Mouse (Mus musculus) hindbrain, embryonic 16.5 days (tissue): ENCODE data around the gene Ccnb2. TPM values are rescaled to one million over a fixed set of nuclear protein-coding genes. Genes with fewer than 3 reads are reported as not detected.

Source experiments
- ATAC-seq: fragments of 200-750 bp; cut with Nextera tagmentation; 2 replicates; pipeline ENCODE4 v1.8.0; 2017; ENCODE audit warnings: moderate TSS enrichment, moderate library complexity
- H3K27ac ChIP-seq: fragments of 300-500 bp; sonication (generic); 2 replicates; pipeline ENCODE4 v1.5.1; 2014; ENCODE audit warnings: low read depth, mild to moderate bottlenecking, control low read depth, low read length, moderate library complexity
- H3K27me3 ChIP-seq: fragments of 300-500 bp; sonication (generic); replicated peaks from 2 replicates; pipeline ENCODE4 v1.6.1; 2014; ENCODE audit warnings: low read length; ENCODE audit not compliant: control insufficient read depth, insufficient read depth
- H3K36me3 ChIP-seq: fragments of 300-500 bp; sonication (generic); 2 replicates; pipeline ENCODE4 v1.6.1; 2014; ENCODE audit warnings: mild to moderate bottlenecking, low read length, moderate library complexity, mixed read lengths; ENCODE audit not compliant: control insufficient read depth, insufficient read depth
- H3K4me1 ChIP-seq: fragments of 300-500 bp; sonication (generic); 2 replicates; pipeline ENCODE4 v1.6.1; 2014; ENCODE audit warnings: low read depth, low read length; ENCODE audit not compliant: control insufficient read depth, insufficient read depth
- H3K4me2 ChIP-seq: fragments of 300-500 bp; sonication (generic); 2 replicates; pipeline ENCODE4 v1.6.1; 2014; ENCODE audit warnings: mild to moderate bottlenecking, low read length, control low read depth, moderate library complexity
- H3K4me3 ChIP-seq: fragments of 300-500 bp; sonication (generic); 2 replicates; pipeline ENCODE4 v1.5.1; 2014; ENCODE audit warnings: mild to moderate bottlenecking, low read length, control low read depth, moderate library complexity
- H3K9ac ChIP-seq: fragments of 300-500 bp; sonication (generic); 2 replicates; pipeline ENCODE4 v1.6.1; 2014; ENCODE audit warnings: low read depth, mild to moderate bottlenecking, control low read depth, low read length, moderate library complexity
- H3K9me3 ChIP-seq: fragments of 300-500 bp; sonication (generic); 2 replicates; pipeline ENCODE4 v1.6.1; 2014; ENCODE audit warnings: mild to moderate bottlenecking, low read length, moderate library complexity; ENCODE audit not compliant: control insufficient read depth
- WGBS: fragments of 180-500 bp; shearing (Covaris S2); extraction: QIAGEN DNeasy Blood & Tissue Kit; methylation state at CpG from one replicate; pipeline ENCODE4 v1.1.7; 2014; 5-methylcytosine and 5-hydroxymethylcytosine counted together
- polyA plus RNA-seq: library from polyadenylated mRNA; unstranded; fragments of >200 nt; fragmentation: Nextera tagmentation; extraction: Ambion mirVana; gene quantifications from 2 replicates; pipeline ENCODE4 v1.2.1, GENCODE M21; 2015

The Ccnb2 gene
- polyA plus RNA-seq, 1 experiment from 2014 or later: 28.4 TPM

GRCm38 (mm10) chr9:70389548-70389947, 31.8 kb downstream of the Ccnb2 start:
- Histone ChIP-seq H3K27ac (no peak overlapping the region), H3K4me3 (no peak overlapping the region), H3K9ac (no peak overlapping the region), H3K27me3 (no peaks in the 10 kb centered on the region), H3K4me1 (no peaks in the 10 kb centered on the region), H3K9me3 (no peaks in the 10 kb centered on the region), H3K4me2 (no peak overlapping the region), H3K36me3 (no peaks in the 10 kb centered on the region)
- no peak for ATAC-seq
- WGBS: 81% methylated on average over 3 of the region's 3 CpGs

GRCm38 (mm10) chr9:70387410-70388119, 33.8 kb downstream of the Ccnb2 start:
- H3K4me3 ChIP-seq: no peak overlapping the region
- H3K9ac ChIP-seq: no peak overlapping the region
- 89% methylated on average over 4 of the region's 4 CpGs for WGBS
- no peak overlapping the region for H3K4me2 ChIP-seq
- ATAC-seq: no peak
- H3K4me1 ChIP-seq: no peaks in the 10 kb centered on the region
- H3K27ac ChIP-seq: no peak overlapping the region
- H3K9me3 ChIP-seq: no peaks in the 10 kb centered on the region
- H3K27me3 ChIP-seq: no peaks in the 10 kb centered on the region
- H3K36me3 ChIP-seq: no peaks in the 10 kb centered on the region

GRCm38 (mm10) chr9:70384958-70385728, 36.2 kb downstream of the Ccnb2 start:
- whole genome bisulfite sequencing: 93% methylated on average over 18 of the region's 18 CpGs

GRCm38 (mm10) chr9:70384494-70384893, 36.9 kb downstream of the Ccnb2 start:
- no peaks in the 10 kb centered on the region for H3K9me3 ChIP-seq
- no peaks in the 10 kb centered on the region for H3K27me3 ChIP-seq
- no peak for ATAC-seq
- no peak overlapping the region for H3K4me3 ChIP-seq
- no peaks in the 10 kb centered on the region for H3K36me3 ChIP-seq
- H3K9ac ChIP-seq: no peak overlapping the region
- no peaks in the 10 kb centered on the region for H3K4me1 ChIP-seq
- WGBS: 96% methylated on average over 4 of the region's 4 CpGs
- H3K27ac ChIP-seq: no peak overlapping the region
- no peak overlapping the region for H3K4me2 ChIP-seq

More at GRCm38 (mm10) chr9:70384958-70385728, 36.2 kb downstream of the Ccnb2 start:
- Histone ChIP-seq H3K27ac (no peak overlapping the region), H3K27me3 (no peaks in the 10 kb centered on the region), H3K36me3 (no peaks in the 10 kb centered on the region), H3K9me3 (no peaks in the 10 kb centered on the region), H3K4me1 (no peaks in the 10 kb centered on the region), H3K4me3 (no peak overlapping the region), H3K4me2 (no peak overlapping the region), H3K9ac (no peak overlapping the region)
- ATAC-seq: no peak

GRCm38 (mm10) chr9:70383750-70384149, 37.6 kb downstream of the Ccnb2 start:
- no peak for ATAC-seq
- Histone ChIP-seq H3K9ac (no peak overlapping the region), H3K36me3 (no peaks in the 10 kb centered on the region), H3K27me3 (no peaks in the 10 kb centered on the region), H3K9me3 (no peaks in the 10 kb centered on the region), H3K27ac (no peak overlapping the region), H3K4me1 (no peaks in the 10 kb centered on the region), H3K4me3 (no peak overlapping the region), H3K4me2 (no peak overlapping the region)
- 68% methylated on average over 10 of the region's 10 CpGs for WGBS

- no peak overlapping the region for H3K9ac ChIP-seq
- no peaks in the 10 kb centered on the region for H3K36me3 ChIP-seq
- H3K4me3 ChIP-seq: no peak overlapping the region
- no peaks in the 10 kb centered on the region for H3K4me1 ChIP-seq
- no peak for ATAC-seq
- no peaks in the 10 kb centered on the region for H3K27me3 ChIP-seq
- WGBS: 79% methylated on average over 12 of the region's 12 CpGs
- H3K9me3 ChIP-seq: no peaks in the 10 kb centered on the region
- H3K27ac ChIP-seq: no peak overlapping the region; the same call in 1 of the 2 replicates
- H3K4me2 ChIP-seq: no peak overlapping the region
Measured at GRCm38 (mm10) chr9:70382091-70382490, 39.3 kb downstream of the Ccnb2 start.

GRCm38 (mm10) chr9:70379502-70380467, 41.6 kb downstream of the Ccnb2 start:
- Histone ChIP-seq H3K36me3 (no peaks in the 10 kb centered on the region), H3K4me2 (no peak overlapping the region), H3K9ac (no peak overlapping the region), H3K4me1 (no peaks in the 10 kb centered on the region), H3K27ac (no peak overlapping the region), H3K4me3 (no peak overlapping the region), H3K9me3 (no peaks in the 10 kb centered on the region), H3K27me3 (no peaks in the 10 kb centered on the region)
- no peak for ATAC-seq
- WGBS: 83% methylated on average over 7 of the region's 7 CpGs

GRCm38 (mm10) chr9:70371638-70372037, 49.7 kb downstream of the Ccnb2 start:
- Histone ChIP-seq H3K4me2 (no peak overlapping the region), H3K36me3 (no peaks in the 10 kb centered on the region), H3K9ac (no peak overlapping the region), H3K4me3 (no peak overlapping the region), H3K9me3 (no peaks in the 10 kb centered on the region), H3K27ac (no peak overlapping the region), H3K4me1 (no peaks in the 10 kb centered on the region), H3K27me3 (no peaks in the 10 kb centered on the region)
- 75% methylated on average over 5 of the region's 5 CpGs for WGBS
- no peak for ATAC-seq
